Mouse (Mus musculus) midbrain, postnatal 0 days (tissue): Measurements from ENCODE around the gene Snd1. TPM values are rescaled to one million over a fixed set of nuclear protein-coding genes. Genes with fewer than 3 reads are reported as not detected.

ENCODE experiments used
- ATAC-seq: fragments of 200-750 bp; cut with Nextera tagmentation; 2 replicates; pipeline ENCODE4 v1.8.0; 2017; ENCODE audit warnings: moderate number of reproducible peaks, mild to moderate bottlenecking, moderate TSS enrichment, moderate library complexity; ENCODE audit not compliant: low FRiP score
- DNase-seq: peaks from one replicate; pipeline ENCODE4 v3.0.0-alpha.2; 2015; ENCODE audit warnings: low spot score
- H3K27ac ChIP-seq: fragments of 300-500 bp; sonication (generic); 2 replicates; pipeline ENCODE4 v1.5.1; 2014; ENCODE audit warnings: low read depth, mild to moderate bottlenecking, low read length, mixed read lengths
- H3K27me3 ChIP-seq: fragments of 300-500 bp; sonication (generic); 2 replicates; pipeline ENCODE4 v1.6.1; 2014; ENCODE audit warnings: low read length, control low read depth, mixed read lengths; ENCODE audit not compliant: insufficient read depth
- H3K36me3 ChIP-seq: fragments of 300-500 bp; sonication (generic); 2 replicates; pipeline ENCODE4 v1.6.1; 2014; ENCODE audit warnings: low read length, control low read depth, mixed read lengths; ENCODE audit not compliant: insufficient read depth
- H3K4me1 ChIP-seq: fragments of 300-500 bp; sonication (generic); 2 replicates; pipeline ENCODE4 v1.6.1; 2014; ENCODE audit warnings: mild to moderate bottlenecking, control low read depth, antibody characterized with exemption, low read length, mixed read lengths; ENCODE audit not compliant: insufficient read depth
- H3K4me2 ChIP-seq: fragments of 300-500 bp; sonication (generic); 2 replicates; pipeline ENCODE4 v1.6.1; 2014; ENCODE audit warnings: low read depth, mild to moderate bottlenecking, low read length, mixed read lengths; ENCODE audit not compliant: poor library complexity, severe bottlenecking
- H3K4me3 ChIP-seq: fragments of 300-500 bp; sonication (generic); 2 replicates; pipeline ENCODE4 v1.5.1; 2014; ENCODE audit warnings: low read depth, mild to moderate bottlenecking, low read length, moderate library complexity
- H3K9ac ChIP-seq: fragments of 300-500 bp; sonication (generic); replicated peaks from 2 replicates; pipeline ENCODE4 v1.6.1; 2014; ENCODE audit warnings: mild to moderate bottlenecking, low read length, moderate library complexity, mixed read lengths; ENCODE audit not compliant: poor library complexity, severe bottlenecking
- H3K9me3 ChIP-seq: fragments of 300-500 bp; sonication (generic); 2 replicates; pipeline ENCODE4 v1.6.1; 2016; ENCODE audit warnings: low read length, control low read depth
- CTCF ChIP-seq: IDR thresholded peaks from 2 replicates; pipeline ENCODE4 v1.5.1; 2016; ENCODE audit warnings: antibody characterized with exemption, mild to moderate bottlenecking
- WGBS: fragments of 180-500 bp; shearing (Covaris S2); extraction: QIAGEN DNeasy Blood & Tissue Kit; methylation state at CpG from one replicate; pipeline ENCODE4 v1.1.7; 2014; 5-methylcytosine and 5-hydroxymethylcytosine counted together
- polyA plus RNA-seq: library from polyadenylated mRNA; unstranded; fragments of >200 nt; fragmentation: Nextera tagmentation; extraction: Ambion mirVana; gene quantifications from 2 replicates; pipeline ENCODE4 v1.2.1, GENCODE M21; 2015
- total RNA-seq: library from RNA; depleted of rRNA; stranded (reverse); fragments of >200 nt; gene quantifications from 2 replicates; pipeline ENCODE4 v1.2.3, GENCODE M21; 2014

Snd1 gene
- total and polyA plus RNA-seq, 2 experiments from 2014 or later: 70.6 to 81.1 TPM

DNA sequence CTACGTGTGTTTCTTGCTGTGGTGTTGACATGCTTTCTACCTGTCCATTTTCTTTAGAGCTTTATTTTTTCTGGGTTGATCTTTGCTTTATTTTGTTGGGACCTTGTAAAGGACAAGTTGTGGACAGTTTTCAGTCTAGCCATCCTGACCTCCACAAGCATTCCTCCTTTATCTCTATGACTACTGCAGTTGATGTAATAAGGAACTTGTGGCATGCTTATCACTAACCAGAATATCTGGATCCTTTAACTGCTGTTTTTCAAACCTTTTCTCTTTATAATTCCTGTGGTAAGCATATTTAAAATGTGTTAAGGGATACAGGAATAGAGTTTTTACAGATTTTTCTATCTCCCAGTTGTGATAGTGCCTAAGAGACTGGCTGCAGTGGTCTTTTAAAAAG, 204.0 kb downstream of the Snd1 start:
- Histone ChIP-seq H3K4me3 (no peak overlapping the region), H3K27ac (no peak overlapping the region), H3K4me2 (no peak overlapping the region), H3K9ac (no peak overlapping the region), H3K9me3 (no peaks in the 10 kb centered on the region), H3K27me3 (no peaks in the 10 kb centered on the region), H3K4me1 (no peaks in the 10 kb centered on the region), H3K36me3 (no peaks in the 10 kb centered on the region)
- WGBS: 84% methylated on average over 1 of the region's 1 CpGs
- TF ChIP-seq CTCF: no peak
- no peak for ATAC-seq
- no peak for DNase-seq

DNA sequence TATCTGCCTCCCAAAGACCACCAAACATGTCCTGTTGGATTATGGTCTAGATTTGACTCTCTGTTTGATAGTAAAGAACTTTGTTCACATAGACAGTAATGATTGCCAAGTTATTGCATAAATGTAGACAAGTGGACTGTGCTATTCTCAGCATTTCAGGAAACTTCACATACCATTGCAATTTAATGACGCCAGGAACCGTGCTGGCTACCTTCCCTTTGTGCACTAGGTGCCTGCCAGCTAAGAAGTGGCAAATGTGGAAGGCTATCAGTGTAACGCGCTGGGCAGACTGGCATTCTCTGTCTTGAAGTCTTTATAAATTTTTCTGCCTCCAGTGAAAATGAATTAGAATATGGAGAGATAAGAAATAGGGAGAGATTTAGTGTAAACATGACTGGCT, 205.6 kb downstream of the Snd1 start:
- H3K4me2 ChIP-seq: no peak overlapping the region
- H3K4me3 ChIP-seq: no peak overlapping the region
- H3K27me3 ChIP-seq: no peaks in the 10 kb centered on the region
- WGBS: 79% methylated on average over 4 of the region's 4 CpGs
- no peak overlapping the region for H3K9ac ChIP-seq
- no peak for TF ChIP-seq CTCF
- H3K4me1 ChIP-seq: no peaks in the 10 kb centered on the region
- no peaks in the 10 kb centered on the region for H3K9me3 ChIP-seq
- no peak for ATAC-seq
- no peaks in the 10 kb centered on the region for H3K36me3 ChIP-seq
- no peak overlapping the region for H3K27ac ChIP-seq
- no peak for DNase-seq

DNA sequence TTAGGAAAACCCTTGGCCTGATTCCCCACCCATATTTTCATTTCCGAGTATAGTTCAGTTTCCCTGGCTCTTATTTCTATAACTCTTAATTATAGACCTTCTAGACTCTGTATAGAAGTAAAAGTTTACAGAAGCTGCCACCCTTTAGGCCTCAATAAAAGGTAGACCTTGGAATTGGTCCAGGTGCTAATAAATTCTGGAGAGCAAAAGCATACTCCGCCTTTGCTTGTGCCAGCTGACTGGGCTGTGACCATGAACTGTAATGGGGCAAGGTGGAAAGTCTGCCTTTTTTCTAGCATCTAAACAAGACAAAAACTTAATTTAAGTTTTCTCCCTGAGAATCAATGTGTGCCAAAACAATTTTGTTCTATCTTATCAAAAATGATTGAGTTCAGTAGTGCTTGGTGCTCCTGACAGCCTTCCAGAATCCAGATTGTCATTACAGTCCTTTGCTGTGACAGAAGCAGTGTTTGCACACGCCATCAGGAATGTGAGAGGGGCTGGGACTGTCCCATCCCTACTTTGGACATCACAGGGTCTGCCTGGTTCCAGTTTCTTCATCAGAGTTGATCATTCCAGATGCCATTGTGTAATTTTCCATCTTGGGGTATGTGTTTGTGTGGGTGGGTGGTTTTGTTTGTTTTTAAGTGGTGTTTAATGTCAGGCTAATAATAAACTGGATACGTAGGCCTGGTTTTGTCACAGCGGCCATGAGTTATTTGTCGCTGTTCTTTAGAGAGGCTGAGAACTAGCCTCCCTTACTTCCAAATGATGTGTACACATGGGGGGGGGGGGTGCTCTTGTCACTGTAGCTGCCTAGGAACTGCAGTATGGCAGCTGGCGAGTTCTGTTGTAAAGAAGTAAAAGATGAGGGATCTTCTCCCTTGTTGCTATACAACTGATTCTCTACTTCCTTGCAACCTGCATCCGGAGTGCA, 206.8 kb downstream of the Snd1 start:
- Histone ChIP-seq H3K36me3 (no peaks in the 10 kb centered on the region), H3K4me3 (no peak overlapping the region), H3K4me1 (no peaks in the 10 kb centered on the region), H3K9me3 (no peaks in the 10 kb centered on the region), H3K27ac (no peak overlapping the region), H3K27me3 (no peaks in the 10 kb centered on the region), H3K9ac (no peak overlapping the region), H3K4me2 (no peak overlapping the region)
- TF ChIP-seq CTCF: no peak
- no peak for ATAC-seq
- no peak for DNase-seq
- 92% methylated on average over 8 of the region's 8 CpGs for WGBS

DNA sequence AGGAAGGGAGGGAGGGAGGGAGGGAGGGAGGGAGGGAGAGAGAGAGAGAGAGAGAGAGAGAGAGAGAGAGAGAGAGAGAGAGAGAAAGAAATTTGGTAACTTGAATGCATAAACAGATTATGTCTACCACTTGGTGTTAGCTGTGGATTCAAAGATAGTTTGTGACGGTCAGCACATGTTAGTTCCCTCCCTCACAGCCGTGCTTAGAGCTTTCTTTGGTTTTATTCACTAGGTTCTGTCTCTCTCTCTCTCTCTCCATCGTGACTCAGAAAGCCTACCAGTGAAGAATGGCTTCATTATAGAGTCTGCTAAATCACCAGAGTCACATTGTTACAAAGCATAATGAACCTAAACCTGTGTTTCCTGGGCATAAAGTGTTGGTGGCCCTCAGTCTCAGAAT, 210.1 kb downstream of the Snd1 start:
- no peak overlapping the region for H3K4me2 ChIP-seq
- DNase-seq (no peak), ATAC-seq (no peak)
- no peaks in the 10 kb centered on the region for H3K9me3 ChIP-seq
- H3K27me3 ChIP-seq: no peaks in the 10 kb centered on the region
- no peak overlapping the region for H3K4me3 ChIP-seq
- H3K36me3 ChIP-seq: no peaks in the 10 kb centered on the region
- no peak overlapping the region for H3K27ac ChIP-seq
- no peaks in the 10 kb centered on the region for H3K4me1 ChIP-seq
- WGBS: 46% methylated on average over 3 of the region's 3 CpGs
- H3K9ac ChIP-seq: no peak overlapping the region
- no peak for TF ChIP-seq CTCF

DNA sequence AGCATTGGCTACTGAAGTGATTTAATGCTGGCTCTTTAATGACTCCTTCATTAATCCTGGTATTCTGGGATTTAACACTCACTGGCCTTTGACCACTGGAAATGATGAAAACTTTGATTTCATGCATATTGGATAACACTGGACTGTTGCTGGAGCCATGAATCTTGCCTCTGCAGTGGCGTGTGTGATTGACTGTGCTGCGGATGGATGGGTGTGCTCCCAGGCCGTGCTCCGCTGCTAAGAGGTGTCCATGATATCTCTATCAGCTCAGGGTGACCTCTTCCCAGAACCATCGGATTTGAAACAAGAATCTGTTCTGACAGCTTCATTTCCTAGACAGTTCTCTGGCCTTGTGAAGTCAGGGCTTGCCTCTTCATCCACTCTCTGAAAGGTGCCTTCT, 210.8 kb downstream of the Snd1 start:
- no peak overlapping the region for H3K9ac ChIP-seq
- WGBS: 62% methylated on average over 5 of the region's 5 CpGs
- H3K9me3 ChIP-seq: no peaks in the 10 kb centered on the region
- H3K4me3 ChIP-seq: no peak overlapping the region
- no peaks in the 10 kb centered on the region for H3K4me1 ChIP-seq
- H3K27ac ChIP-seq: no peak overlapping the region
- no peak overlapping the region for H3K4me2 ChIP-seq
- ATAC-seq: no peak
- no peaks in the 10 kb centered on the region for H3K36me3 ChIP-seq
- no peak for TF ChIP-seq CTCF
- H3K27me3 ChIP-seq: no peaks in the 10 kb centered on the region
- no peak for DNase-seq

DNA sequence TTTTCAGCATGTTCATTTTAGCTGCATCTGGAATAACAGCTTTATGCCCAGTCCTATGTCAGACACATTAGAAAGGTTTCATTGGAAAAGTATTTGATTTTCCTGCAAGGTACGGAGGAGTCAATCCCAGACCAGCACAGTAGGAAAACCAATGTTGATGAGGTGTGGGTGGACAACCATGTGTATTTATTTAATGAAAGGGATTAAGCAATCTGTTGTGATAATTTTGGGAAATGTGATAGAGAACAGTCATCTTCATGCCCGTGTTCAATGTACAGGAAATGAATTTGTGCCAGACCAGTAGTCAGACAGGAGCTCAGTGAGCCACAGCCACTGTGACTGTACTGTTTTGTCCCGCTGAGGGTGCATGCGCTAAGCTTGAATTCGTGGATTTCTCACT, 212.8 kb downstream of the Snd1 start:
- WGBS: 88% methylated on average over 5 of the region's 5 CpGs
- ATAC-seq: no peak

More for the DNA sequence above, 212.8 kb downstream of the Snd1 start:
- TF ChIP-seq CTCF: no peak
- Histone ChIP-seq H3K4me1 (no peaks in the 10 kb centered on the region), H3K36me3 (no peaks in the 10 kb centered on the region), H3K4me3 (no peak overlapping the region), H3K4me2 (no peak overlapping the region), H3K9ac (no peak overlapping the region), H3K27ac (no peak overlapping the region), H3K9me3 (no peaks in the 10 kb centered on the region), H3K27me3 (no peaks in the 10 kb centered on the region)
- DNase-seq: no peak
